Mouse (Mus musculus) kidney, postnatal 14 days (tissue): Measurements from ENCODE around the gene Themis2.
"Not testable (repeated sequence)": the region's sequence is repeated elsewhere in the genome, so short reads cannot be mapped to it uniquely, and the experiment has no call there.

Experiments used
- DNase-seq: peaks from one replicate; pipeline ENCODE4 v3.0.0; 2022; ENCODE audit warnings: mixed read lengths

Gene Themis2

GRCm38 (mm10) chr4:132798666-132799065, 2.5 kb upstream of the Themis2 start:
- not testable (repeated sequence) for DNase-seq

- no peak for DNase-seq
These were observed 1.8 kb upstream of the Themis2 start for GRCm38 (mm10) chr4:132798028-132798427.

GRCm38 (mm10) chr4:132797461-132797860, 1.3 kb upstream of the Themis2 start:
- DNase-seq: no peak

DNA sequence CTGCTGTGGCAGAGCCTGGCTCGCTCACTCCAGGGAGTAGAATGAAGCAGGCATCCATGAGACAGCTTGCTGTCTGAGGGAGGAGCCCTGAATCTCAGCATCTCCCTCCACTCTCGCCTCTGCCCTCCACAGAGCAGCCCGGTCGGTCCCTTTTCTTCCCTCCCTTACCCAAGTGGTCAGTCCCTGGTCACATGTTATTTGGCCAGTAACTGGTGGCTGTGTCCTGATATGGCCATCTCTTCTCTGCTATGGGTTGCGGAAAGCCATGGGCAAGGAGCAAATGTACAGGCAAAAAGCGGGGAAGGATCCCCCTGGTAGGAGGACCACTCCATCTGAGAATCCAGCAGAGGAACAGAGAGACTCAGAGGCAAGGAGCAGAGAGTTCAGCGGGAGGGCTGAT, 1.0 kb downstream of the Themis2 start:
- DNase-seq: no peak

GRCm38 (mm10) chr4:132794760-132795159, 1.4 kb downstream of the Themis2 start:
- no peak for DNase-seq

- no peak for DNase-seq
These were observed 2.2 kb downstream of the Themis2 start for GRCm38 (mm10) chr4:132794028-132794427.

DNA sequence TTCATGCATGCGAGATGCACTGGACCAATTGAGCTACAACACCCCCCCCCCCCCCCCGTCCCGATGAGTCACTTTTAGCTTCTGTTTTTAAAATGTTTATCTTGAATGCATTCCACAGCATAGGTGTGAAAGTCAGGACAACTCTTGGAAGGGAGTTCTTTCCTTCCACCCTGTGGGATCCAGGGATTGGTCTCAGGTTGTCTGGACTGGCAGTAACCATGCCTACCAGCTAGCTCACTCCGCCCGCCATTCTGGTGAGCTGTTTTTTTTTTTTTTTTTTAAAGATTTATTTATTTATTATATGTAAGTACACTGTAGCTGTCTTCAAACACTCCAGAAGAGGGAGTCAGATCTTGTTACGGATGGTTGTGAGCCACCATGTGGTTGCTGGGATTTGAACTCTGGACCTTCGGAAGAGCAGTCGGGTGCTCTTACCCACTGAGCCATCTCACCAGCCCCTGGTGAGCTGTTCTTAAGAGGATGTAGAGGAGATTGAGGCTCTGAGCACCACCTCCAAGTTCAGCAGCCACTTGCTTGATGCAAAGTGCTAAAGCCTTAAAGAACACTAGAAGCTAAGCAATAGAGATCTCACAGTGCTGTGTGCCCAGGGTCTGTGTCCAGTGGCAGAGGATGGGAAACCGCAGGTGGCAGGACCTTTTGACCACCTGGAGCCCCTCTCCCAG, 2.7 kb downstream of the Themis2 start:
- not testable (repeated sequence) for DNase-seq

GRCm38 (mm10) chr4:132789731-132790130, 6.5 kb downstream of the Themis2 start:
- no peak for DNase-seq

DNA sequence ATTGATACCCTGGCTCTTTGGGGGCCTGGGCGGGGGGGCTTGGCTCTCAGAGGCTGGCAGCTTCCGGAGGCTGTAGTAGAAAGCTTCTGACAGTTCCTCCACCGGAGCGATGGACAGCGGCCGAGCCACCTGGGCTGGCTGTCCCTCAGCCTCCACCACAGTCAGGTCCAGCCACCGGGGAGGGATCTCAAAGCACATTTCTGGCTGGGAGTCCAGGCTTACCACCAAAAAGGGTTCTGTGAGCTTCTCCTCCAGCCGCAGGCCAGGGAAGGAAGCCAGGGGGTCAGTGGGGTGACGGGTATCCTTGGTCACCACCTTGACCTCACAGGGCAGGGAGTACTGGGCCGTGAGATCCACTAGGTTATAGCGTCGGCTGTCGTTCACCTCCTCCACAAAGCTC, 11.0 kb downstream of the Themis2 start:
- DNase-seq: no peak

DNA sequence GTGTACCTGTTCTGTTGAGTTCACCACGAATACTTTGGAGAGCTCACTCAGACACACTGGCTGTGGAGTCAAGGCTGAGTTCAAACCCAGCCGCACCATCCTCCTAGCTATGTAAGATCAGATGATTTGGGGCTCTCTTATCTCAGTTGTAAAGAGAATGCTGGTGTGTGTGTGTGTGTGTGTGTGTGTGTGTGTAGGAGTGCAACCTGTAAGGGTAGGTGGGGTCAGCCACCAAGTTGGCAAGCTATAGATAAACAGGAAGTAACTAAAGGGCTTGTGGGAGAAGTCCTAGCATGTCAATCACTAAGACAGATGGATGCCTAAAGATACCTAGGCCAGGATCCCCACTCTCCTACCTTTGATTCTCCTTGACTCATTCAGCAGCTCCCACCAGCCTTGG, 12.5 kb downstream of the Themis2 start:
- no peak for DNase-seq

DNA sequence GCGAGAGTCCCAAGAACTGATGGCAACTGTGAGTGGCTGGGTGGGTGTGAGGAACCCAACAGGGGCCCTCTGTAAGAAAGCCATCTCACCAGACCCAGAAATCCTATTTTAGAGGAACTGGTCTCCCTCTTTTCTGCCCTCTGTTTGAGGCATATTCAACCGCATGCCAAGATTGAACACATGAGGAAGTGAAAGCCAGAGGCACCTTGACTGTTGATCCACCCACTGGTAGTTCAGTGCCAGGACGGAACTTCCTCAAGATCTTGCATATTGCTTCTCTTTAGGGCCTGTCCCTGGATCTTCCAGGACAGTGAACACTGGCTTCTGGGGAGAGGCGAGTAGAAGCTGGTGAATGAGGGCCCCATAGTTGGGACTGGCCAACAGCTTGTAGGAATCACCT, 15.9 kb downstream of the Themis2 start:
- DNase-seq: no peak

- no peak for DNase-seq
These were observed 17.5 kb downstream of the Themis2 start for GRCm38 (mm10) chr4:132778562-132779201.

DNA sequence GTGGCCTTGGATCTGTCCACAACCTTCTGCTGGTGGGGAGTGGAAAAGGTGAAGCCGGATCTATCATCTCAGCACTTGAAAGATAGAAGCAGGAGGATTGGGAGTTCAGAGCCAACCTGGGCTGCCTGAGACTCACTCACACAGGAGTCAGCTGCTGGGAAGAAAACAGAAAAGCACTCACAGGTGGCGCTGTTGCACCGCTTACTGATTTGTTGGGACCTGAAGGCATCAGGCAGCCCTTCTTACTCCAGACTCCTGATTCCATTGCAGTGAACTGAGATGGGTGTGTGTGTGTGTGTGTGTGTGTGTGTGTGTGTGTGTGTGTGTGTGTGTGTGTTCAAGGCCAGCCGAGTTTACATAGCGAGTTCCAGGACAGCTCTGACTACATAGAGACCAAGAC, 19.4 kb downstream of the Themis2 start:
- DNase-seq: peak; percentile 74

GRCm38 (mm10) chr4:132774905-132775304, 21.3 kb downstream of the Themis2 start:
- DNase-seq: no peak

DNA sequence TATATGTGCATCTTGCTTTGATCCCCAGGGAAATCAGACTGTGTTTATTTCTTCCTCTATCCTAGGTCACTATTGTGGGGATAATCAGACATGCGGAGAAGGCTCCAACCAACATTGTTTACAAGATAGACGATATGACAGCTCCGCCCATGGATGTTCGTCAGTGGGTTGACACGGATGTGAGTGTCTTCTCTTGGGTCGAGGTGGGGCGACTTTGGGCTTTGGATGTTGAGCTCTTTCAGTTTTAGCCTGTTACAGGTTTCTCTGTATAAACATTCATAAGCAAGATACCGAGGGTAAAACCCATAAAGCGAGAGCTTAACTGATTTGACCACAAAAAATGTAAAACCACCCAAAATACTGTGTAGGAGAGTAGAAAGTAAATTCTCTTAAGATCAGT, 24.4 kb downstream of the Themis2 start:
- DNase-seq: no peak

DNA sequence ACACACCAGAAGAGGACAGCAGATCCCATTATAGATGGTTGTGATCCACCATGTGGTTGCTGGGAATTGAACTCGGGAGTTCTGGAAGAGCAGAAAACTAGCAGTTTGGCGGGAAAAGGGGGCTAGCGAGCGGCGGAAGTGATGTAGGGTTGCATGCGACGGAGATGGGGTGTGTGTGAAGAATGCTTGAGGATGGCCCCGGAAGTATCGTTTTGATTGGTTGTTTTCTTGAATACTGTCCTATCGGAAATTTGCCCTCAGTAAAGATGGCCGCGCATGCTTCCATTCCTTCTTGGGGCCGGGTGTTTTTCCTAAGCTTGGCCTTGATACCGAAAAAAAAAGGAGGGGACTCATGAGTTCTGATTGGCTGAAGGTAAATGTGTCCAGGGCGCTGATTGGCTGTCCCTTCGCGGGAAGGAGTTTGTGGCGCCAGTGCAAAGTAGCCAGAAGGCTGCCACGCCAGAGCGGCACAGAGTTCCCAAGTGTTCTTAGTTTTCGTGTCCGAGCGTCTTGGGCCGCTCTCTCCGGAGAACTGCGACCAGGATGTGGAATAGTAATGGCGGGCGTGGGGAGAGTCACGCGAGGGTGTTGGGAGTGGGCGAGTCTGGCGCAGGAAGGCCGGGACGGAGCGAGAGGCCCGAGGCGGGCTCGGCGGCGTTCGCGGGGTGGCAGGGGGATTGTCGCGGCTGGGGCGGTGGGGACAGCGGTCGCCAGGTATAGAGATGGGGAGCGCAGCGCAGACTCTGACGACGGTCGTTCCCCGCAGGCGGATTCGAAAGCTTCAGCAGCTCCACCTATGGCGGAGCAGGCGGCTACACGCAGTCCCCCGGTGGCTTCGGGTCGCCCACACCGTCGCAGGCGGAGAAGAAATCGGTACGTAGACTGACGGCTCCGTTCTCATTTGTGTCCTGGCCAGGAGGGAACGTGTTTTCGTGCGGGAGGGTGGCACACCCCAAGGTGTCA, 28.0 kb downstream of the Themis2 start, which contains the start of gene Rpa2:
Gene Rpa2, plus strand, starts transcription at position 419 of the 963 bp plus-strand sequence.
- peak; percentile 99 for DNase-seq

GRCm38 (mm10) chr4:132763125-132763524, 33.1 kb downstream of the Themis2 start:
- not testable (repeated sequence) for DNase-seq

DNA sequence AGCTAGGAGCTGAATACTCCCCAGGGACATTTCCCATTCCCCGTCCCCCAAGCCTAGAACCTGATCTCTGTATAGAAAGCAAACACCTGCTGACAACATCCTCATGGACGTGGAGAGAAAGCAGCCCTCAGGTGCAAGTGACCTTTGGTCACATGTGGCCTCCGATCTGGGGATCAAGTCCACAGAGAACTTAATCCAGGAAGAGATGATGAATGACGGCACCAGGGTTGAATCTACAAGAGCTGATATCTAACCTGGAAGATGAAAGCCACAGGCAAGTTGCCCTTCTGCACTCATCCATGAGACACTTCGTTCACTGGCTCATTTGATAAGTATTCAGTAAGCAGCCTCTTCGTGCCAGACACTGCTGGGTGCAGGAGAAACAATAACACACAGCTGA, 33.6 kb downstream of the Themis2 start:
- no peak for DNase-seq

- no peak for DNase-seq
These were observed 35.9 kb downstream of the Themis2 start for GRCm38 (mm10) chr4:132760296-132760695.

DNA sequence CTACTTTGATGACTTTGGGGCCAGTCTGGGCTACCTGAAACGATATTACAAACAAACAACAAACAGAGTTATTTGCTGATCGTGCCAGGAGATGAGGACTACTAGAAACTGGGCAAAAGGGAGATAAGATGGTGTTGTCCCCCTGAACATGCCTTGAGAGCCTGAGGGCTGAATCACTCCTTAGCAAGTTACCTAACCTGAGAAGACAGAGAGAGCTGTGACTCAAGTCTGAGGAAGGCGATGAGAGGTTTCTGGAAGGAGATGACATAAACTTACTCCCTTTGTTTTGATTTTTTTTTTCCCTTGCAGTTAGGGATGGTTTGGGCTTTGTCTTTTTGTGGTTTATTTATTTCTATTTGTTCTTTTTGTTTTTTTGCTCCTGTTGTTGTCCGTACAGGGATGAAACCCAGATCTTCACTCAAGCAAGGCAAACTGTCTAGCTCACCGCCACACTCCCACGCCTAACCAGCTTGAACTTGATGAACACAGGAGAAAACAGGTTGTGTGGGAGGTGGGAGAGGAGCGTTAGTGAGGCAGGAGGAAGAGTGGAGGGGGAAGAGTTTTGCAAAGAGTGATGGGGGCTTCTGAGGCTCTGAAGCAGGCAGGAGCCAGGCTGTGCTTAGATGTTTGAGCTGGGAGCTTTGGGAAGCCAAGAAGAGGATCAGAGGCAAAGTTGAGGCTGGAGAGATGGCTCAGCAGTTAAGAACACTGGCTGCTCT, 38.4 kb downstream of the Themis2 start:
- DNase-seq: no peak

DNA sequence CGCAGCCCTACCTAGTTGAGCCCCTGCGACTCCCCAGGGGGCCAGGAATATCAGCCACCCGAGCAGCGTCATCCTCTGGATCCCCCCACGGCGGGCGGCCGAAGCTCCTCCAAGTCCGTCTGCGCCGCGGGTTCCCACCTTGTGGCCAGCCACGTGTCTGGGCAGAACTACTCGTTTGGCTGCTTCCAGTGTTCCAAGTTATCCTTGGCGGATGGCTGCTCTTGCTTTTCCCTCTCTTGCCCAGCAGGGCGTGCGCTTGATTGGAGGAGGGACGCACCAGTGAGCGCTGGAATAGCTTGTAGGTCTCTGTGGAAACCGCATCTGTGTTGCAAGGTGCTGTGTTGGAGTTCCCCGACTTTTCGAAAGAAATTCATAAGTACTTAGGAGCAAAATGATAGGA, 39.2 kb downstream of the Themis2 start, which contains the start of gene Smpdl3b:
Gene Smpdl3b, minus strand, starts transcription at position 279 of the 400 bp plus-strand sequence.
- DNase-seq: peak; percentile 83

DNA sequence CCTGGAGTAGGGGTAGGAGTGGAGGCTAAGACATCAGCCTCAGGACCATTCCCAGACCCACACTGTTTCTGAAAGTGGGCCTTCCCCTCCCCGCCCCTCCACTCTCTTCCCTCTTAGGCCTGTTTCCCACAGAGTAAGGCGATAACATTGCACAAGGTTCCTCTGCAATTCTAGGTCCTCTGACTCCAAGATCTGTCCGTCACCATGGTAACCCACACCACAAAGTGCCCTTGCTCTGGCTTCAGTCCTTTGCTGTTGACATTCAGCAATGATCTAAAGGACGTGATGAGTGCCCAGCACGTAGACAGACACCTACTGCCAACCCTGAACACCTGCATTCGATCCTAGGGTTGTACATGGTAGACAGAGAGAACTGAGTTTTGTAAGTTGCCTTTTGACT, 43.2 kb downstream of the Themis2 start:
- no peak for DNase-seq
